Mouse (Mus musculus): ENCODE data around the gene Cacna2d2.

- TF ChIP-seq CTCF (IDR thresholded peaks at IDR 0.05; ENCODE audit: low read depth) (no peak), EP300 (optimal IDR thresholded peaks at IDR 0.05) (no peak)
Observed at GRCm38 (mm10) chr9:107400666-107401285, 1.4 kb downstream of the Cacna2d2 start.

Measured in stomach, postnatal 0 days (tissue).